Mouse (Mus musculus): ENCODE results near the gene Catsper4.

DNA sequence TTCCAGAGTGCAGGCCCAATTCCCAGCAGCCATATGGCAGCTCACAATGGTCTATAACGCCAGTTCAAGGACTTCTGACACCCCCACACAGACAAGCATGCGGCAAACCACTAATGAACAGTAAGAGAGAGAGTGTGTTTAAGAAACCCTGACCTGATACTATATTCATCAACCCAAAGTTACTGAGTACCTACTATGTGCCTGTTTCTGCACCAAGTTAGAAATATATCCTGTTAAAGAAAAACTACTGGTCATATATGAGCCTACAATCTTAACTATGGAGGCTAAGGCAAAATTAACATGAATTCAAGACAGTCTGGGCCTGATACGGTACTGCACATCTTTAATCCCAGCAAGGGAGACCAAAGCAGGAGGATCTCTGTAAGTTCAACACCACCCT is 41.6 kb downstream of the Catsper4 start:
- TF ChIP-seq GATA1 (IDR thresholded peaks at IDR 0.05; ENCODE audit: borderline replicate concordance, low read length), result no peak
- no peak for TF ChIP-seq FLI1 (IDR thresholded peaks at IDR 0.05; ENCODE audit: low read length)

Data from megakaryocyte, embryonic 14.5 days (primary cell).